Mouse (Mus musculus): Measurements from ENCODE around the gene 1700020A23Rik. TPM values are rescaled to one million over a fixed set of nuclear protein-coding genes. Genes with fewer than 3 reads are reported as not detected.

The 1700020A23Rik gene
- polyA plus RNA-seq (2014; fragmentation: Illumina TruSeq; extraction: RNeasy Lipid Tissue Mini Kit (QIAGEN cat#74804); ENCODE audit: low read depth, low replicate concordance) = not detected

DNA sequence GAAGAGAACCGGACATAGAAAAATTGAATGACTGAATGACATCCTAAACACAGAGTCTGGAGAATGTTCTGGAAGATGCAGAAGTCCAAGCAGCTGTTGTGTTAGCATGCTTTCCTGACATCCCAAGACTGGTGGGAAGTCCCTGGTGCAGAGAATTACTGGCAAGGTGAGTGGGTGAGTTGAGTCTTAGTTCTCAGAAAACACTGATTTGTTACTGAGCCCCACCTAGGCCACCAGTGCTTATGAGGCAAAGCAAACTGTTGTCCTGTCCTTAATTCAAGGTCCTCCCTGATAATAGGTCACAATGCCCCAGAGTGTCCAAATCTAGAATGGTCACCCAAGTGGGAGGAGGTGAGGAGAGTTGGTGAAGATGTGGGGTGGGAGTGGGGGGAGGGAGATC, at the start of gene 1700020A23Rik, which contains the start of gene Gm28372:
Gene 1700020A23Rik (plus strand): TSS at position 321 of the 400 bp plus-strand sequence.
Gene Gm28372 (plus strand): TSS at position 301 of the 400 bp plus-strand sequence.

DNA sequence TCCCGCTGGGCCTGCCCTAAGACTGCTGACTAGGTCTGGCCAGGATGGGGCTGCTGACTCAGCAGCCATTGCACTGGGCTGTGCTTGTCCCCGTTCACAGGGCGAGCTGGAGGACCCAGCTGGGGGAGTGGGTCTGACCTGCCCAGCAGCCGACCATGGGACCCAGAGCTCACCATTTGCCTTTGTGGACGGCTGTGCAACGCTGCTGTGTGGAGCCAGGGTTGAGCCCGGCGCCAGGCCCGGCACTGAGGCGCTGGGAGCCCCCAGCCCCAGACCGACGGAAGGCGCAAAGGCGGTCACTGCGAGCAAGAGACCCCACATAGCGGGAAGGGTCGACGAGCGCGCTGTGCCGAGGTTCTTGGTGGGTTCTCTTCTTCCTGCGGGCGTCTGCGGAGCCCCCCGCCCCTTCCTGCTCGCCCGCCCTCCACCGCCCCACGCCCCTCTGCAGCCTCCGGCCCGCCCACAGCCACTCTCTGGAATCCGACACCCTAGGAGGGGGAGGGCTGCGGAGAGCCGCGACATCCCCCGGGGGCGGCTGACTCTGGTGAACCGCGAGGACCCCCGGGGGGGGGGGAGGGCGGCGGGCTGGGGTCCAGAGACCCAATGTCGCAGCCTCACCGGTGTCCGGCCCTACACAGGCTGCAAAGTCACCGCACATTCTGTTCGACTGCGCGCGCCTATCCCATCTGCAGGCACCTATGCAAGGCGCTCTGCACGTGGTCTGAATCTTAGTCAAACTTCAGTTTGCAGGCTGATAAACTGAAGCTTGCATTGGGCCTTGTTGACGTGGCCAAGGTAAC, 7.7 kb upstream of the 1700020A23Rik start, which contains the start of gene Cpxm1:
Gene Cpxm1 (minus strand): TSS at position 389 of the 800 bp plus-strand sequence.

DNA sequence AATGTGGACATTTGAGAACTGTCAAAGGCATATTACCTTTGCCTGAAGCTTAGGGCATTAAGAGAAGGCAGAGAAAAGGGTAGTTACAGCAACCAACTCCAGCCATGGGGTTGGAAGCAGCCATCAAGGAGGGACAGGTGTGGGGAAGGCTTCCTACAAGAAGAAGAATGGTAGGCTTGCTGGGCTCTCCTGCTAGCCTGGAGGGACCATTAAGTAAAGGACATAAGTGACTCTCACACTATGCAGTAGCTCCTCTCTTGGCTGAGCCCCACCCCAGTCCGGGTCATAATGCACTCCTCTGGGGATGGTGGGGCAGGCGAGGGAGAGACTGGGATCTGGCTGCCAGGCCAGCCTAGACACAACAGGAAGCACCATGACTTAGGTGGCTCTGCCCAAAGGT, 1.1 kb downstream of the 1700020A23Rik start, which contains the start of gene Tmem239:
Gene Tmem239 (plus strand): TSS at position 301 of the 400 bp plus-strand sequence.

DNA sequence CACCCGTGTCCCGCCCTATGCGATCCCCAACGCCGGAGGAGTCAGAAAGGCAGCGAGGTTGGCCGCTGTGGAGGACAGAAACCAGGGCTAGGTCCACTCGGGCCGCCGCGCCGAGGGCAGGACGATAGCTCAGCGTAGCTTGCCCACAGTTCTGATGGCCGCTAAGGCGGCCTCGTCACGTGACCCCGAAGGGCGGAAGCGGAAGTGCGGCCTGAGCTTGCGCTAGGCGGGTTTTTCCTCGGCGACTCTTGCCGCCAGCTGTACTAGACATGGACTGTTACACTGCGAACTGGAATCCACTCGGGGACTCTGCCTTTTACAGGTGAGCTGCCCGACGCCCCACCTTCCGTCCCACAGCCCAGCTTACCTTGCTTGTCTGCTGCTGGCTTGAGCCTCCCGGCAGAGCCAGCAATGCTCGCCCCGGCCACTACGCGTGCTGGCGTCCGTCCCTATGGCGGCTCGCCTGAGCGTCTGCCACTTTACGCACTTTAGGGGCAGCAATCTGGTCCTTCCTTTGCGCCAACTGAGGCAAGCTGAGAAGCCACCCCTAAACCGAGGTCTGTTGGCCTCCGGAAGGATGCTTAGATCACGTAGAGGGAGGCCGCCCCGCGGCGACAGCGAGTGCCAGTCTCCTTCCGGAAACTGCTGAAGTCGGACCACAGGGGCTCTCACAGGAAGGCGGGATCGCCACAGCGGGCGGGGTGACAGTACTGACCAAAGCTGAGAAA, 19.2 kb downstream of the 1700020A23Rik start, which contains the start of the genes Vps16 and Pced1a:
Gene Vps16 (plus strand): TSS at position 214 of the 728 bp plus-strand sequence.
Gene Pced1a (minus strand): TSS at position 576 of the 728 bp plus-strand sequence.

DNA sequence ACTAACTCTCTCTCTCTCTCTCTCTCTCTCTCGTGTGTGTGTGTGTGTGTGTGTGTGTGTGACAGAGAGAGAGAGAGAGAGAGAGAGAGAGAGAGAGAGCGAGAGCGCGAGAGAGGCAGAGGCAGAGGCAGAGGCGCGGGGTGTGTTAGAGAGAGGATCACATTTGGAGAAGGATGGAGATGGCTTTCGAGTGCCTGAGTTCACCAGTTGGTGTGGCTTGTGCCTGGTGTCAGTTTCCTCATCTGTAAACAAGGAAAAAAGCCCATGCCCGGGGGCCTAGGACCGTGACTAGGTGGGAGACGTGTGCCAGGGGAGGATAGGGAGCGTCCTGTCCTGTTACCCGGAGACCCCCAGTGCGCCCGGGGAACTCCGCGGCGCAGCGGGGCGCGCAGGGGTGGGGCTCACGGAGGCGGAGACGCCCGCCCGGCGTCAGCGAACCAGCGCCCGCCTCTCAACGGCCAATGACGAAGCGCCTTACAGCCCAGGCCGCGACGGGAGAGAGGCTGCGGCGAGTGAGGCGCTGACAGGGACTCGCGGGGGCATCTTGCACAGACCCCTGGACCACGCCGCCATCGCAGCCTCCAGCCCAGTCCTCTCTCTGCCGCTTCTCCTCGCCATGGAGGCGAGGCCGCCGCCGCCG, 44.9 kb downstream of the 1700020A23Rik start, which contains the start of gene Ptpra:
Gene Ptpra (plus strand): TSS at position 485 of the 640 bp plus-strand sequence.

Other genes starting within 250 kb of the 1700020A23Rik start
- gene Snrpb, start 225.9 kb upstream of the 1700020A23Rik start, polyA plus RNA-seq (2014; fragmentation: Illumina TruSeq; extraction: RNeasy Lipid Tissue Mini Kit (QIAGEN cat#74804); ENCODE audit: low read depth, low replicate concordance) = 10.7 TPM
- not detected for gene Tmc2, start 210.1 kb upstream of the 1700020A23Rik start, polyA plus RNA-seq (2014; fragmentation: Illumina TruSeq; extraction: RNeasy Lipid Tissue Mini Kit (QIAGEN cat#74804); ENCODE audit: low read depth, low replicate concordance)
- 64.5 TPM for gene Nop56, start 130.8 kb upstream of the 1700020A23Rik start, polyA plus RNA-seq (2014; fragmentation: Illumina TruSeq; extraction: RNeasy Lipid Tissue Mini Kit (QIAGEN cat#74804); ENCODE audit: low read depth, low replicate concordance)
- gene Idh3b, start 120.7 kb upstream of the 1700020A23Rik start, polyA plus RNA-seq (2014; fragmentation: Illumina TruSeq; extraction: RNeasy Lipid Tissue Mini Kit (QIAGEN cat#74804); ENCODE audit: low read depth, low replicate concordance) = 122 TPM
- gene Ebf4, start 110.1 kb upstream of the 1700020A23Rik start, polyA plus RNA-seq (2014; fragmentation: Illumina TruSeq; extraction: RNeasy Lipid Tissue Mini Kit (QIAGEN cat#74804); ENCODE audit: low read depth, low replicate concordance) = not detected
- gene Cpxm1, start 7.7 kb upstream of the 1700020A23Rik start, polyA plus RNA-seq (2014; fragmentation: Illumina TruSeq; extraction: RNeasy Lipid Tissue Mini Kit (QIAGEN cat#74804); ENCODE audit: low read depth, low replicate concordance) = 0.28 TPM
- not detected for gene Gm28372, start within 50 bp of the 1700020A23Rik start, polyA plus RNA-seq (2014; fragmentation: Illumina TruSeq; extraction: RNeasy Lipid Tissue Mini Kit (QIAGEN cat#74804); ENCODE audit: low read depth, low replicate concordance)
- gene Tmem239, start 1.2 kb downstream of the 1700020A23Rik start, polyA plus RNA-seq (2014; fragmentation: Illumina TruSeq; extraction: RNeasy Lipid Tissue Mini Kit (QIAGEN cat#74804); ENCODE audit: low read depth, low replicate concordance) = not detected
- gene Vps16, start 19.1 kb downstream of the 1700020A23Rik start, polyA plus RNA-seq (2014; fragmentation: Illumina TruSeq; extraction: RNeasy Lipid Tissue Mini Kit (QIAGEN cat#74804); ENCODE audit: low read depth, low replicate concordance) = 19.0 TPM
- gene Pced1a, start 19.4 kb downstream of the 1700020A23Rik start, polyA plus RNA-seq (2014; fragmentation: Illumina TruSeq; extraction: RNeasy Lipid Tissue Mini Kit (QIAGEN cat#74804); ENCODE audit: low read depth, low replicate concordance) = 6.6 TPM
- gene Ptpra, start 45.0 kb downstream of the 1700020A23Rik start, polyA plus RNA-seq (2014; fragmentation: Illumina TruSeq; extraction: RNeasy Lipid Tissue Mini Kit (QIAGEN cat#74804); ENCODE audit: low read depth, low replicate concordance) = 98.7 TPM
- gene Mrps26, start 158.5 kb downstream of the 1700020A23Rik start, polyA plus RNA-seq (2014; fragmentation: Illumina TruSeq; extraction: RNeasy Lipid Tissue Mini Kit (QIAGEN cat#74804); ENCODE audit: low read depth, low replicate concordance) = 0.60 TPM
- gene Oxt, start 170.9 kb downstream of the 1700020A23Rik start, polyA plus RNA-seq (2014; fragmentation: Illumina TruSeq; extraction: RNeasy Lipid Tissue Mini Kit (QIAGEN cat#74804); ENCODE audit: low read depth, low replicate concordance) = not detected
- not detected for gene Avp, start 177.3 kb downstream of the 1700020A23Rik start, polyA plus RNA-seq (2014; fragmentation: Illumina TruSeq; extraction: RNeasy Lipid Tissue Mini Kit (QIAGEN cat#74804); ENCODE audit: low read depth, low replicate concordance)
- gene Fastkd5, start 224.8 kb downstream of the 1700020A23Rik start, polyA plus RNA-seq (2014; fragmentation: Illumina TruSeq; extraction: RNeasy Lipid Tissue Mini Kit (QIAGEN cat#74804); ENCODE audit: low read depth, low replicate concordance) = 15.0 TPM
- 7.4 TPM for gene Ubox5, start 224.8 kb downstream of the 1700020A23Rik start, polyA plus RNA-seq (2014; fragmentation: Illumina TruSeq; extraction: RNeasy Lipid Tissue Mini Kit (QIAGEN cat#74804); ENCODE audit: low read depth, low replicate concordance)
- 9.0 TPM for gene Lzts3, start 237.5 kb downstream of the 1700020A23Rik start, polyA plus RNA-seq (2014; fragmentation: Illumina TruSeq; extraction: RNeasy Lipid Tissue Mini Kit (QIAGEN cat#74804); ENCODE audit: low read depth, low replicate concordance)

All from sigmoid colon, adult 10 weeks (tissue).